Mouse (Mus musculus): ENCODE data around the gene Tmem121b.

Tmem121b gene

DNA sequence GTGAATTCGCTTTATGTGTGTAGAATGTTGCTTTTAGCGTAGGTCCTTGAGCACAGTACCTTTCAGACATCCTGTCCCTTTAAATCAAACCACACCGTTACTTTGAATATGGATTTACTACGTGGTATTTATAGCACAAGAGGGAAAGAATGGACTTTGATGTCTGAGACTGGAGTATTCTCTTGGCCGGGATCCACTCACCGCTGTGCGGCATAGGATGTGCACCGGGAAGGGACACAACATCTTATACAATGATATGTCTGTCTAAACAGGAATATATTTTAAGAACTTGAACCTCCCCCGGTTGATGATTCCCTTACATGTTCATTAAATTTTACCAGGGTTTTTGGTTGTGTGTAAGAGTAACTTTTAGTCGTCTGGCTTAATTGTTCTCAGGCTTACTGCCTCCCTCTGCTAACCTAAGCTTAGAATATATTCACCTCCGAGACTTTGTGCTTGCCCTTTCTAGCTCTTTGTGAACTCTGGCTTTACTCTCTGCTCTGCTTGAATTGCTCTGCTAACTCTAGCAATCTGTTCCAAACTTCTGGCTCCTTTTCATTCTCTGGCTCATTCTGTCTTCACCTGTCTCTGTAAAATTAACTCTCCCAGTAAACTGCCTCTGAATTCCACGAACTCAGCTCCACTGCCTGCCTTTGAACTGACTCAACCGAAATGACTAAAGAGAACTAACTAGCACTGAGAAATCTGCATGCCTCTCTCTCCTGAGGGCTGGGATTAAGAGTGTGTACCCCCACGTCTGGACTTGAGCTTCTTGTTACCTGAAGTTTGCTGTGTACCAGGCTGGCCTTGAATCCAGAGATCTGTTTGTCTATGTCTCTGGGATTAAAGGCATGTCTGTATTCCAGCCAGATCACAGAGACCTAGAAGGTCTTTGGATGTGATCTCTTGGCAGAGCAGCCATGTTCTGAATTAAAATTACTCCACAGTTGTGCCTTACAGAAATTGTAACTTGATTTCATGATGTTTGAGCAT is 49.9 kb downstream of the Tmem121b start:
- in situ Hi-C loops (cut with MboI; ENCODE audit: low pct_unique_long_range_greater_than_20kb in 1 of 2, low sequenced_read_pairs in 2 of 2, unreplicated experiment in 1 of 2): no loop called here

DNA sequence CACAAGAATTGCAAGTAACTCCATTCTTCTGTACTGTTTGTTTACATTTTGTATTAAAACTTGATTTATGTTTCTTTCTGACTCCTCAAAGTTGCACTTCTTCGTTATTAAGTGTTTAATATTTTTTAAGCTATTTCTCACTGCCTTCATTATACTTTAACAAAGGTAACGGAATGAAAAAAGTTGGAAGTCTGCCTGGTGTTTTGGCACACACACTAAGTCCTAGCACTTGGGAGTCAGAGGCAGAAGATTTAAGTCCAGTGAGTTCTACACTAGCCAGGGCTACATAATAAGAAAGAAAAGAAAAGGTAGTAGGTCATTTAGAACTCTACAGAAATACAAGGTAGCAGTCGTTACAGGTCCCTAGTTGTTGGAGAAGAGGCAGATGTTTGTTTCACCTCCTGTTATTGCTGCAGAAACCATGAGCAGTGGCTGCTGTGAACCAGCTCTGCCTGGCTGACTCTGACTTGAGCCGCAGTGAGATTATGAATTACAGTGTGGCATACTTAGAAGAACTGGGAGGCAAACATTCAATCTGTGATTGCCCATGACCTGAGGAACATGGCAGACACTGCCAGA is 51.3 kb downstream of the Tmem121b start:
- in situ Hi-C loops (cut with MboI; ENCODE audit: low pct_unique_long_range_greater_than_20kb in 1 of 2, low sequenced_read_pairs in 2 of 2, unreplicated experiment in 1 of 2): no loop called here
